Mouse (Mus musculus) lung, postnatal 25 days (tissue): ENCODE measurements around the gene Fam184b.

Source experiments
- DNase-seq: peaks from one replicate; pipeline ENCODE4 v3.0.0; 2022; ENCODE audit warnings: low spot score

The Fam184b gene

GRCm38 (mm10) chr5:45514599-45514998 lies 124.8 kb downstream of the Fam184b start:
- DNase-seq, result no peak

- DNase-seq, result no peak
Observed at GRCm38 (mm10) chr5:45513511-45513910, 125.9 kb downstream of the Fam184b start.

GRCm38 (mm10) chr5:45512908-45513307 lies 126.5 kb downstream of the Fam184b start:
- no peak for DNase-seq

- no peak for DNase-seq
Observed at GRCm38 (mm10) chr5:45510071-45510470, 129.3 kb downstream of the Fam184b start.

GRCm38 (mm10) chr5:45497564-45497963 lies 141.8 kb downstream of the Fam184b start:
- no peak for DNase-seq

GRCm38 (mm10) chr5:45496930-45497550 lies 142.4 kb downstream of the Fam184b start:
- no peak for DNase-seq

- no peak for DNase-seq
Observed at GRCm38 (mm10) chr5:45496479-45496878, 142.9 kb downstream of the Fam184b start.

- no peak for DNase-seq
Observed at GRCm38 (mm10) chr5:45496042-45496441, 143.4 kb downstream of the Fam184b start.

GRCm38 (mm10) chr5:45495429-45495975 lies 143.9 kb downstream of the Fam184b start:
- DNase-seq, result peak; percentile 57

GRCm38 (mm10) chr5:45494093-45494755 lies 145.2 kb downstream of the Fam184b start:
- peak; percentile 14 for DNase-seq

- DNase-seq, result peak; percentile 99
Observed at GRCm38 (mm10) chr5:45493191-45494092, 146.0 kb downstream of the Fam184b start, which contains the start of gene Lap3. TSS of gene Lap3 (plus strand) at chr5:45493374.

- DNase-seq, result no peak
Observed at GRCm38 (mm10) chr5:45491776-45492175, 147.6 kb downstream of the Fam184b start.

GRCm38 (mm10) chr5:45483654-45484053 lies 155.8 kb downstream of the Fam184b start:
- no peak for DNase-seq

GRCm38 (mm10) chr5:45482607-45483006 lies 156.8 kb downstream of the Fam184b start:
- DNase-seq, result peak; percentile 12

GRCm38 (mm10) chr5:45481125-45481524 lies 158.3 kb downstream of the Fam184b start:
- no peak for DNase-seq

- DNase-seq, result no peak
Observed at GRCm38 (mm10) chr5:45480066-45480465, 159.3 kb downstream of the Fam184b start.
